Mouse (Mus musculus) kidney, embryonic 15.5 days (tissue): Measurements from ENCODE around the gene Apobec3. TPM values are rescaled to one million over a fixed set of nuclear protein-coding genes. Genes with fewer than 3 reads are reported as not detected.
"Not testable (repeated sequence)": the region's sequence is repeated elsewhere in the genome, so short reads cannot be mapped to it uniquely, and the experiment has no call there.

Source experiments
- ATAC-seq: fragments of 200-750 bp; cut with Nextera tagmentation; replicated peaks from 2 replicates; pipeline ENCODE4 v1.8.0; 2017; ENCODE audit warnings: moderate TSS enrichment; ENCODE audit not compliant: low FRiP score
- H3K27ac ChIP-seq: fragments of 300-500 bp; sonication (generic); 2 replicates; pipeline ENCODE4 v1.5.1; 2015; ENCODE audit warnings: mild to moderate bottlenecking, inconsistent platforms
- H3K27me3 ChIP-seq: fragments of 300-500 bp; sonication (generic); 2 replicates; pipeline ENCODE4 v1.6.1; 2015; ENCODE audit warnings: inconsistent platforms
- H3K36me3 ChIP-seq: fragments of 300-500 bp; sonication (generic); 2 replicates; pipeline ENCODE4 v1.6.1; 2015; ENCODE audit warnings: inconsistent platforms
- H3K4me1 ChIP-seq: fragments of 300-500 bp; sonication (generic); 2 replicates; pipeline ENCODE4 v1.6.1; 2015; ENCODE audit warnings: inconsistent platforms
- H3K4me2 ChIP-seq: fragments of 300-500 bp; sonication (generic); 2 replicates; pipeline ENCODE4 v1.6.1; 2015; ENCODE audit warnings: moderate library complexity, mild to moderate bottlenecking, inconsistent platforms
- H3K4me3 ChIP-seq: fragments of 300-500 bp; sonication (generic); replicated peaks from 2 replicates; pipeline ENCODE4 v1.5.1; 2015; ENCODE audit warnings: mild to moderate bottlenecking, inconsistent platforms
- H3K9ac ChIP-seq: fragments of 300-500 bp; sonication (generic); 2 replicates; pipeline ENCODE4 v1.6.1; 2015; ENCODE audit warnings: mild to moderate bottlenecking, inconsistent platforms
- H3K9me3 ChIP-seq: fragments of 300-500 bp; sonication (generic); replicated peaks from 2 replicates; pipeline ENCODE4 v1.6.1; 2016; ENCODE audit warnings: inconsistent platforms
- WGBS: fragments of 180-500 bp; shearing (Covaris S2); methylation state at CpG from one replicate; pipeline ENCODE4 v1.1.7; 2015; ENCODE audit warnings: mixed read lengths; 5-methylcytosine and 5-hydroxymethylcytosine counted together
- polyA plus RNA-seq: library from polyadenylated mRNA; unstranded; fragments of >200 nt; fragmentation: Nextera tagmentation; extraction: Ambion mirVana; gene quantifications from 2 replicates; pipeline ENCODE4 v1.2.1, GENCODE M21; 2015

Gene Apobec3
- polyA plus RNA-seq, 1 experiment from 2014 or later: 29.3 TPM

DNA sequence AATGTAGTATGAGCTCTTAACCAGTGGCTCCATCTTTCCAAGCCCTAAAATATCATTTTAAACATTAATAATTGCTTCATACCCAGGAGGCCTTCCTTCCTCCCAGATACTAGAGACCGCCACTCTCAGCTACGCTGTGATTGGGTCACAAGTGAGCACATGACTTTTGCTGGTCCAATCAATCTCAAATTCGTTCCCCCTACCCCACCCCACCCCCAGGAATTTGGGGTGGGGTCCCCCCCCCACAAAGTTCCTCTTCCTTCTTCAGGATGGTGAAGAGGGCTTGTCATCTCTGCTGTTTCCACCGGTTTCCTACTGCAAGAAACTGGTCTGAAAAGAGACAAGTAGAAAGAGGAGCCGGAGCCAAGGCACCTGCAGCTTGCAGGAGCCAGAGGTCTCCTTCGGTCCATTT lies 12.7 kb upstream of the Apobec3 start:
- Histone ChIP-seq H3K9me3 (no peaks in the 10 kb centered on the region; the same call in 1 of the 2 replicates), H3K27ac (peak overlapping the region; percentile 91), H3K9ac (no peak overlapping the region), H3K36me3 (no peaks in the 10 kb centered on the region), H3K4me2 (peak overlapping the region; percentile 45), H3K4me1 (peaks cover 30% of the 10 kb centered on the region), H3K27me3 (no peaks in the 10 kb centered on the region), H3K4me3 (no peak overlapping the region)
- no peak for ATAC-seq
- 46% methylated on average over 6 of the region's 6 CpGs for WGBS

DNA sequence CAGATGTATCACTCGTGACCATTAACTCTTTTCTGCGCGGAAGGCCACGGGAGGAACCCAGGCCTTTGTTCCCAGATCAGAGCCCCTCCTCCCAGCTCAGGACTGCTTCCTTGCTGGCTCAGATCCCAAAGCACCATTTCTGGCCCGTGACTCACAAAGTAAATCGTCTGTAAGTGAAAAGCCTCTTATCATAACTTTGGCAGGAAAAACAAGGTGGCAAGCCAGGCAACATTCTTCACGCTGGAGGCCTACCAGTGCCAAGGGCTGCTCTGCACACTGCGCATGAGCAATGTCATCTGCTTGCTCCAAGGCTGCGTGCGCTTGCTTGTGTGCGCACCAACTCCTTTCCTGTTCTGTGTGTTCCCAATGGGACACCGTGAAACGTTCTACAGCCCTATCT lies 12.1 kb upstream of the Apobec3 start:
- no peaks in the 10 kb centered on the region for H3K36me3 ChIP-seq
- WGBS: 29% methylated on average over 13 of the region's 13 CpGs
- H3K4me2 ChIP-seq: peak overlapping the region; percentile 45
- peaks cover 30% of the 10 kb centered on the region for H3K4me1 ChIP-seq
- H3K9ac ChIP-seq: no peak overlapping the region
- H3K27ac ChIP-seq: peak overlapping the region; percentile 91
- no peaks in the 10 kb centered on the region for H3K27me3 ChIP-seq
- peak; percentile 44; the same call in 1 of the 2 replicates for ATAC-seq
- no peaks in the 10 kb centered on the region; the same call in 1 of the 2 replicates for H3K9me3 ChIP-seq
- no peak overlapping the region for H3K4me3 ChIP-seq

DNA sequence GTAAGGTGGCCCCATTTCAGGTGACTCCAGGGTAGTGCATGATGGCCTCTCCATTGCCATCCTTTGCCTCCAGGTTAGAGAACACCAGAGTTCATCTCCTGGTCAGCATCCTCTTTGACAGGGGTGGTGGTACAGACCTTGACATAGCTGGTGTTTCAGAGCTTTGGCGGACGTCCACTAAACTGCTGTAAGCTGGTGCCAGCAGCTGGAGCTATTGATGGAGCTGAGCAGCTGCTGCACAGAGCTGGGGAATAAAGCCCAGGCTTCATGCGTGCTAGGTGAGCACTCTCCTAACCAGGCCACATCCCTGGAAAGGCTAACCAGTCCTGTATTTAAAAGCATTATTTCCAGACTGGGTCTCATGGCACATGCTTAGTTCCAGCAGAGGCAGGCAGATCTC lies 11.0 kb upstream of the Apobec3 start:
- Histone ChIP-seq H3K4me2 (no peak overlapping the region), H3K9ac (no peak overlapping the region), H3K4me1 (peaks cover 27% of the 10 kb centered on the region), H3K27me3 (no peaks in the 10 kb centered on the region), H3K36me3 (no peaks in the 10 kb centered on the region), H3K27ac (no peak overlapping the region), H3K9me3 (no peaks in the 10 kb centered on the region; the same call in 1 of the 2 replicates), H3K4me3 (no peak overlapping the region)
- WGBS: 76% methylated on average over 3 of the region's 3 CpGs
- ATAC-seq: no peak

DNA sequence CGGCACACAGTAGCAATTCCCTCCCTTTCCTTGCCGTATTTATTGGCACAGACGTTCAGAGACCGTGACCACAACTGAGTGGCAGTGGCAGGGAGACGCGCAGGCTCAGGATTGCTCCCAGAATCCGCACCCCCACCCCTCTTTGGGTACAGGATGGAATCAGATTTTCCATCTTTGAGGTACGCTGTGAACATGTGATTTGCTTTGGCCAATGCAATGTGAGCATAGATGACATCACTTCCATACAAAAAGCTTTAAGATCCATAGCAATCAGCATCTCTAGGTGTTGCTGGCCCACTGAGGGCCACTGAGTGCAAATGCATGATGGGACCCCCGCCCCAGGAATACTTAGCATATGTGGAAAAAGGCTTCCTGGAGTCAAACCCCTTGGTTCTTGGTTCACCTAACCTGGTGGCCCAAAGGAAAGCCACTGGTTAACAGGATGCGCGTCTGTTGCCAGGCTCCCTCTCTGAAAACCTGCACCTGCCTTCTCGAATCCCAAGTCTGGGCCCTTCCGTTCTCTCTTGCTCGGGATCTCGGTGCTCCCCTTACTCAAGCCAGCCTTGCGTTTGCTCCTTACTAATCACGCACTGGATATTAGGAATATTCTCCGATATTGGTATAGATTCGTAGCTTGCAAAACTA lies 8.7 kb upstream of the Apobec3 start:
- Histone ChIP-seq H3K27ac (0 out of 2 replicates have a peak overlapping the region, but pooled peaks have one; percentile 2), H3K4me1 (peaks cover 27% of the 10 kb centered on the region), H3K36me3 (no peaks in the 10 kb centered on the region), H3K9ac (peak overlapping the region; percentile 51; the same call in 1 of the 2 replicates), H3K9me3 (no peaks in the 10 kb centered on the region), H3K4me2 (peak overlapping the region; percentile 73), H3K27me3 (no peaks in the 10 kb centered on the region), H3K4me3 (peak overlapping the region; percentile 55)
- no peak for ATAC-seq
- 25% methylated on average over 19 of the region's 19 CpGs for WGBS

DNA sequence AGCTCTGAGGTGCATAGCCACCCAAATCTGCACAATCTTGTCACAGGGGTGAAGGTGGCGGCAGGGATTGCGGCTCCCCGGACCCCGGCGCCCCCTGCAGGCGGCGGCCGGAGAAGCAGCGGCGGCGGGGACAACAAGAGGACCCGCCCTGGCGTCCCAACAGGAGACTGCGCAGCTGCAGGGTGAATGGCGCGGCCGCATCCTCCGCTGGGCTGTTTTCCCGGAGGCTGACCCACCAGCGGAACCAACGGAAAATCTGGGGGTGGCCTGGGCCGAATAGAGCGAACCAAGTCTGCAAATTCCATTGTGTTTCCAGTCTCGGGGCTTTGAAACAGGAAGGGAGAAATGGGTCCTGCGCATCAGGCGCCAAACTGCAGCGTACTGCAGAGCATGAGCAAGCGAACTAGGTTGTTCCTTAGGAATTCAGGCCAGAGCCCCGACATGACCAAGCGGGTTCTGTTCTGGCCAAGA lies 8.1 kb upstream of the Apobec3 start:
- Histone ChIP-seq H3K9me3 (no peaks in the 10 kb centered on the region), H3K4me1 (peaks cover 27% of the 10 kb centered on the region), H3K9ac (peak overlapping the region; percentile 51), H3K27me3 (no peaks in the 10 kb centered on the region), H3K4me2 (peak overlapping the region; percentile 73), H3K27ac (peak overlapping the region; percentile 92), H3K4me3 (peak overlapping the region; percentile 55), H3K36me3 (no peaks in the 10 kb centered on the region)
- ATAC-seq: peak; percentile 85
- WGBS: 1% methylated on average over 30 of the region's 30 CpGs

DNA sequence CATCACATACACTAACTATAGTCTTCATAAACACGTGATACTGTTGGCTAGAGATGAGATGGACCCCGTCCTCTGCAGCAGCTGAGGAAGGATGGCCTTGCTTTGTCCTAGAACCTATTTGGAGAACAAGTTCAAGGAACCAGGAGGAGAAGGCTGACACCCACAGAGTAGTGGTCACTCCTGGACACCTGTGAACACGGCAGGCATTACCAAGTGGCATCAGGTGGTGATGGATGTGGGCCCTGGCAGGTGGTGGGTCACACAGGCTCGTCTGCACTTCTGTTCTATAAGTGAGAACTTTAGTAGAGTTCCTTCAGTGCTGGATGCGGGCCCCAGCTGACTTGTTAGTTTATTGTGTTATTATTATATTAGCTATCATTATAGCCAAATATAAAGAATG lies 6.6 kb upstream of the Apobec3 start:
- no peak overlapping the region for H3K9ac ChIP-seq
- H3K9me3 ChIP-seq: no peaks in the 10 kb centered on the region
- no peak overlapping the region for H3K4me2 ChIP-seq
- no peaks in the 10 kb centered on the region for H3K36me3 ChIP-seq
- no peaks in the 10 kb centered on the region for H3K27me3 ChIP-seq
- no peak overlapping the region for H3K27ac ChIP-seq
- 69% methylated on average over 5 of the region's 5 CpGs for WGBS
- H3K4me3 ChIP-seq: no peak overlapping the region
- H3K4me1 ChIP-seq: peaks cover 13% of the 10 kb centered on the region
- ATAC-seq: no peak

DNA sequence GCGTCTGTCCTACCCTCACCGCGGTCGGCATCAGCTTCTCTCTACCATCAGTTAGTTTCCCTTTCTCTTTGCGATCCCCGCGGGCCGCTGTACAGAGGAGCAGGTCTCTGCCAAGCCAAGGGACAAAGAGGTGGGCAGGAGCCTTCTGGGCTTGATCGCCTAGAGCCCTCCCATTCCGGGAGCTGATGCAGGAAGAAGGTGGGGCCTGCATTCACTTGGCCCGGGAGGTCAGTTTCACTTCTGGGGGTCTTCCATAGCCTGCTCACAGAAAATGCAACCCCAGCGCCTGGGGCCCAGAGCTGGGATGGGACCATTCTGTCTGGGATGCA lies 718 bp downstream of the Apobec3 start:
- Histone ChIP-seq H3K4me3 (peak overlapping the region; percentile 54), H3K4me2 (peak overlapping the region; percentile 66), H3K27me3 (peaks cover 6% of the 10 kb centered on the region; the same call in 1 of the 2 replicates), H3K9me3 (no peaks in the 10 kb centered on the region), H3K36me3 (no peaks in the 10 kb centered on the region), H3K4me1 (peaks cover 28% of the 10 kb centered on the region), H3K27ac (peak overlapping the region; percentile 84), H3K9ac (peak overlapping the region; percentile 53)
- peak; percentile 68 for ATAC-seq
- WGBS: under 1% methylated on average over 12 of the region's 12 CpGs

DNA sequence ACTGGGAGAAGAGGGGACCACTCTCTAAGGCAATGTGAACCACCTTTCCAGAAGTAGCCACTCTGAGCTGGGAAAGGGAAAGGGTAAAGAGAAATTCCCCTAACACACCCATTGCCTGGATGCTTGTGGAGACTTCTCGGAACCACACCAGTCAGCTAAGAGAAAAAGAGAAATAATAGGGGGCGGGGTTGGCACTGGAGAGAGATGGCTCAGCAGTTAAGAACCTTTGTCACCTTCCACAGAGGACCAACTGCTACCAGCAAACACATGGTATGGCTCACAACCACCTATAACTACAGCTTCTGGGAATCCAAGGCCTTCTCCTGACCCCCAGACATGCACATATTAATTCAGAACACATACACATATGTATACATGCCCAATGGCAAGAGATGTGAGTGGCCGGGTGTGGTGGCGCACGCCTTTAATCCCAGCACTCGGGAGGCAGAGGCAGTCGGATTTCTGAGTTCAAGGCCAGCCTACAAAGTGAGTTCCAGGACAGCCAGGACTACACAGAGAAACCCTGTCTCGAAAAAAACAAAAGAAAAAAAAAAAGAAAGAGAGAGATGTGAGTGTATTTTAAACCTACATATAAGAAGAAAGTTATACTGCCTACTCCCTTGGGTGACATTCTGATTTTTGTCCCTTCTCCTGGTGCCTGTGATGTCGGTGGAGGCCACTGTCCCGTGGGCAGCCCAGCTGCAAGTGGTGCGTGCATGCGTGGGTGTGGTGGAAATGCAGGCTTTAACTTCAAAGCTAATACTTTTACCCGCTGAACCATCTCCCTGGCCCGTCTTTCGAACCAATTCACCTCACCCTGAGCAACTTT lies 1.8 kb downstream of the Apobec3 start:
- Histone ChIP-seq H3K9me3 (no peaks in the 10 kb centered on the region), H3K4me2 (peak overlapping the region; percentile 66), H3K4me3 (peak overlapping the region; percentile 54), H3K4me1 (peaks cover 28% of the 10 kb centered on the region), H3K27ac (peak overlapping the region; percentile 84; the same call in 1 of the 2 replicates), H3K27me3 (peaks cover 6% of the 10 kb centered on the region; the same call in 1 of the 2 replicates), H3K36me3 (no peaks in the 10 kb centered on the region), H3K9ac (peak overlapping the region; percentile 53; the same call in 1 of the 2 replicates)
- ATAC-seq: no peak
- WGBS: 72% methylated on average over 15 of the region's 15 CpGs

DNA sequence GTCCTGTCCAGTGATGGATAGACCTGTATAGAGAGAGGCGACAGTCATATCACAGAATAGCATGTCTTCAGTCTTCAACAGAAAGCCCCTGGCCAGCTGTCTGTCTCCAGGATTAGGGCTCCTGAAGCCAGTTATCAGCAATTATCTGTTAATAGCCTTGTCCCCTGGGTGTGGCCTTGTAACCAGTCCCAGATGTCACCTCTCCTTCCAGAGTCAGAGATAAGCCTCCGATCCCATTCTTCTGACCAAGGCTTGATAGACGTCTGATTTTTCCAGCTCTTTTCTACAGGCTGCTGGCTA lies 2.3 kb downstream of the Apobec3 start:
- WGBS: 72% methylated on average over 3 of the region's 3 CpGs
- peak overlapping the region; percentile 10; the same call in 1 of the 2 replicates for H3K27ac ChIP-seq
- no peaks in the 10 kb centered on the region for H3K9me3 ChIP-seq
- H3K27me3 ChIP-seq: peaks cover 6% of the 10 kb centered on the region; the same call in 1 of the 2 replicates
- peak overlapping the region; percentile 66 for H3K4me2 ChIP-seq
- peaks cover 28% of the 10 kb centered on the region for H3K4me1 ChIP-seq
- no peak overlapping the region for H3K9ac ChIP-seq
- 0 out of 2 replicates have a peak, but pooled peaks cover 3% of the 10 kb centered on the region for H3K36me3 ChIP-seq
- ATAC-seq: no peak
- H3K4me3 ChIP-seq: peak overlapping the region; percentile 54; the same call in 1 of the 2 replicates

DNA sequence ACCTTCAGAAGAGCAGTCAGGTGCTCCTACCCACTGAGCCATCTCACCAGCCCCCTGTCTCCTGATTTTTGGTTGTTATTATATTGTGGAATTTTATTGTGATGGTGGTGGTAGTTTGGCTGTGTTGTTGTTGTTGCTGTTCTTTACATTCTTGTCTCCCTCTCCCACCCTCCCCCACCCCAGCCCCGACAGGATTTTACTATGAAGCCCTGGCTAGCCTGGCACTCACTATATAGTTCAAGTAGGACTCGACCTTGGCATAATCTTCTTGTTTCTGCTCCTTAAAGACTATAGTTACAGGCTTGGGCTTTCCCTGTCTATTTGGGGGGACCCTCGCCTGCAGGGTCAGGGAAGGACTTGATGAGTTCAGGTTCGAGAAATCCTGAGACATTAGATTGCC lies 2.9 kb downstream of the Apobec3 start:
- WGBS: 81% methylated on average over 4 of the region's 4 CpGs
- Histone ChIP-seq H3K36me3 (0 out of 2 replicates have a peak, but pooled peaks cover 3% of the 10 kb centered on the region), H3K27ac (peak overlapping the region; percentile 34; the same call in 1 of the 2 replicates), H3K27me3 (peaks cover 6% of the 10 kb centered on the region; the same call in 1 of the 2 replicates), H3K9ac (no peak overlapping the region), H3K4me3 (no peak overlapping the region), H3K4me2 (peak overlapping the region; percentile 66; the same call in 1 of the 2 replicates), H3K4me1 (peaks cover 28% of the 10 kb centered on the region), H3K9me3 (no peaks in the 10 kb centered on the region)
- no peak for ATAC-seq

DNA sequence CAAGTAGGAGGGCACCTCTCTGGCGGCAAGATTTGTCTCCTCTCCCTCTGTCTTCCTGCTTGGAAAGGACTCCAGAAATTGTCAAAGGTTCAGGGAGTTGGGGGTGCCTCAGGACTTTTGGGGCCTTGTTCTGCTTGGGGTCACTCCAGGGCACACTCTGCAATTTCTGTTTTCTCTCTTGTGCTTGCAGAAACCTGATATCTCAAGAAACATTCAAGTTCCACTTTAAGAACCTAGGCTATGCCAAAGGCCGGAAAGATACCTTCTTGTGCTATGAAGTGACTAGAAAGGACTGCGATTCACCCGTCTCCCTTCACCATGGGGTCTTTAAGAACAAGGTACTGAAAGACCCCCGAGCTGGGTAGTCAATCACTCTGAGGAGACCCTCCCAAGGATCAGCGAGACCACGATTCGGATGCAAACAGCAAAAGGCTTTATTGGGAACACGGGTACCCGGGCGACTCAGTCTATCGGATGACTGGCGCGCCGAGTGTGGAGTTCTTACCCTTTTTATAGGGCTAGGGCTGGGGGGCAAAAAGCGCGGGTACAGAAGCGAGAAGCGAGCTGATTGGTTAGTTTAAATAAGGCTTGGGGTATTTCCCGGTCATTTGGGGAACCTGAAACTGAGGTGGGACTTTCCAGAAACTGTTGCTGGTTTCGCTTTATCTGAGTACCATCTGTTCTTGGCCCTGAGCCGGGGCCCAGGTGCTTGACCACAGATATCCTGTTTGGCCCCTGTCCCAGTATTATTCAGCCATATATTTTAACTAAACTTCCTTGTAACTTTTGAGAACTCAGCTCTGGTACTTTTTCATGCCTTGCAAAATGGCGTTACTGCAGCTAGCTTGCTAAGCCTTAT lies 4.0 kb downstream of the Apobec3 start:
- WGBS: 74% methylated on average over 10 of the region's 23 CpGs
- peaks cover 28% of the 10 kb centered on the region for H3K4me1 ChIP-seq
- not testable (repeated sequence) for H3K9me3 ChIP-seq, H3K4me2 ChIP-seq, H3K4me3 ChIP-seq, H3K27me3 ChIP-seq, ATAC-seq, H3K36me3 ChIP-seq
- H3K9ac ChIP-seq: 0 out of 2 replicates have a peak overlapping the region, but pooled peaks have one; percentile 18
- H3K27ac ChIP-seq: peak overlapping the region; percentile 74
